In genomic region chr7:130215348-130216252, GRCm38 (mm10) we compare ENCODE assay signal across 7 mouse cellular contexts.
DNase-seq lines count a peak whose midpoint lies in the region; ATAC-seq lines count a peak whose summit lies in the region.

No protein-coding gene starts in this region.

- peak; percentile 94 for ATAC-seq in forebrain, embryonic 15.5 days (replicated peaks)

- H3K36me3 ChIP-seq in forebrain, embryonic 15.5 days = no peaks in the 10 kb centered on the region

- H3K4me3 ChIP-seq in forebrain, embryonic 15.5 days = no peak overlapping the region

- peak; percentile 92 for DNase-seq in adipocyte (ENCODE audit: low spot score)
- peak; percentile 61 for DNase-seq in brain, embryonic 18.5 days (ENCODE audit: low read depth, low spot score)
- peak; percentile 64 to 70 for DNase-seq in heart, postnatal 36 days
- peak; percentile 39 to 44 for DNase-seq in left cerebral cortex, postnatal 36 days (ENCODE audit: low spot score in 2 of 2)
- DNase-seq in ovary, postnatal 36 days (ENCODE audit: low spot score) = peak; percentile 44
- no peak for DNase-seq in thymus, postnatal 0 days (ENCODE audit: low spot score)

- peak overlapping the region; percentile 85 for H3K27ac ChIP-seq in forebrain, embryonic 15.5 days (replicated peaks)

- H3K9ac ChIP-seq in forebrain, embryonic 15.5 days (replicated peaks) = no peak overlapping the region

- intact Hi-C loops in heart, postnatal 36 days (cut with DNase I) = no loop called here
- intact Hi-C loops in left cerebral cortex, postnatal 36 days (cut with DNase I) = loop anchor here (5.0 kb wide), 1 partner anchor 47 kb away; no protein-coding TSS in a partner anchor

- WGBS in forebrain, embryonic 15.5 days = 3% methylated on average over 21 of the region's 21 CpGs

- no peaks in the 10 kb centered on the region for H3K27me3 ChIP-seq in forebrain, embryonic 15.5 days

- no peaks in the 10 kb centered on the region for H3K9me3 ChIP-seq in forebrain, embryonic 15.5 days

- peak overlapping the region; percentile 24 for H3K4me2 ChIP-seq in forebrain, embryonic 15.5 days (replicated peaks)

- H3K4me1 ChIP-seq in forebrain, embryonic 15.5 days = peaks cover 50% of the 10 kb centered on the region
